Mouse (Mus musculus) left cerebral cortex, adult 11 months (tissue): ENCODE results near the gene Aldh3b3.

ENCODE experiments used
- DNase-seq: peaks from one replicate; pipeline ENCODE4 v3.0.0; 2022; ENCODE audit warnings: low spot score

Gene Aldh3b3

GRCm38 (mm10) chr19:3958470-3958869 lies at the start of gene Aldh3b3:
Gene Aldh3b3 (plus strand): TSS chr19:3958645.
- DNase-seq: no peak

DNA sequence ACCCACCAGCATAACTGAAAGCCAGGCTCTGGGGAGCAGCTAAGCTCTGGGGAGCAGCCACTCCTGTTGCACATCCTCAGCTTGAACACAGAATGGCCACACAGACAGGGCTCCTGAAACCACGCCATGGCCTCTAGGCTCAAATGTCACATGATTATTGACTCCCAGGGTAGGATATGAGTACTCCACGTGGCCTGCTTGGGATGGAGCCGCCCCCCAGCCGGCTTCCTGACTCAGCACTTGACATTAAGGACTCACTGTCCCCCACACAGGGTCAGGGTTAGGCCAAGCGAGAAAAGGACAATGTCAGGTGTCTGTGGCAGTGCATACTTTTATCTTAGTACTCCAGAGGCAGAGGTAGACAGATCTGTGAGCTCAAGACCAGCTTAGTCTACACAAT lies 48.2 kb upstream of the Aldh3b3 start:
- no peak for DNase-seq

- DNase-seq: peak; percentile 98
Measured at GRCm38 (mm10) chr19:3912337-3913204, 45.9 kb upstream of the Aldh3b3 start, which contains the start of gene Ndufs8. Gene Ndufs8 (minus strand): TSS chr19:3912774.

- no peak for DNase-seq
Measured at GRCm38 (mm10) chr19:3913692-3914091, 44.8 kb upstream of the Aldh3b3 start.

- no peak for DNase-seq
Measured at GRCm38 (mm10) chr19:3914535-3914934, 43.9 kb upstream of the Aldh3b3 start.

GRCm38 (mm10) chr19:3916727-3917126 lies 41.7 kb upstream of the Aldh3b3 start:
- DNase-seq: no peak

DNA sequence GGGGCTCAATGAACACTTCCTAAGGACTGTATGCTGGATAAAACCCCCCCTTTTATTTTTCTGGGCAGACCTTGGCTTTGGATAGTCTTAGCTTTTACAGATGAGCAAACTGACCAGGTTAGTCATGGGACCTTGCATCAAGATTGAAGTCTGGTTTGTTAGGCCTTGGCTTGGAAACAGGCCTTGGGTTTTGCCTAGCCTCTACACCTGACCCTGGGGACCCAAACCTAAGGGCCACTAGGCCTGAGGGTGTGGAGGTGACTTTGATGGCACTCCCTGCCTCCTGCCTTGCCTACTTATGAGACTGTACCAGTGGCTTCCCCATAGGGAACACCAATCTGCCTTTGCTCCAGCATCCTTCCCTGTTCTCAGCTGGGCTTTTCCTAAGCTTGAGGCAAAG lies 38.5 kb upstream of the Aldh3b3 start:
- no peak for DNase-seq

- DNase-seq: no peak
Measured at GRCm38 (mm10) chr19:3922661-3923371, 35.6 kb upstream of the Aldh3b3 start.

- DNase-seq: no peak
Measured at GRCm38 (mm10) chr19:3923586-3923985, 34.9 kb upstream of the Aldh3b3 start.

- no peak for DNase-seq
Measured at GRCm38 (mm10) chr19:3924190-3924589, 34.3 kb upstream of the Aldh3b3 start.

DNA sequence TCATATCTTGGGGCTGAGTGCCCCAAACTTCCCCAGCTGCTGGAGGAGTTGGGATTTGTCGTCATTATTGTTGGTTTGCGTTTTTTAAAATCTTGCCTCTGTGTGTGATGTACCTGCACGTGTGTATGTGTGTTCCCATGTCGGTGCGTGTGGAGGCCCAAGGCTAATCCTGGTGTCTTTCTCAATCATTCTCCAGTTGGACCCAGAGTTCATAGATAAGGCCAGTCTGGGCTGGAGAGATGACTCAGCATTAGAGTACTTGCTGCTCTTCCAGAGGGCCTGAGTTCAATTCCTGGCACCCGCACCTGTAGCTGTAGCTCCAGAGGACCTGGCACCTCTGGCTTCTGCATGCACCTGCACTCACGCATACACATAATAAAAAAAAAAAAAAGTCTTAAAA lies 33.6 kb upstream of the Aldh3b3 start:
- no peak for DNase-seq

GRCm38 (mm10) chr19:3925859-3926258 lies 32.6 kb upstream of the Aldh3b3 start:
- no peak for DNase-seq

DNA sequence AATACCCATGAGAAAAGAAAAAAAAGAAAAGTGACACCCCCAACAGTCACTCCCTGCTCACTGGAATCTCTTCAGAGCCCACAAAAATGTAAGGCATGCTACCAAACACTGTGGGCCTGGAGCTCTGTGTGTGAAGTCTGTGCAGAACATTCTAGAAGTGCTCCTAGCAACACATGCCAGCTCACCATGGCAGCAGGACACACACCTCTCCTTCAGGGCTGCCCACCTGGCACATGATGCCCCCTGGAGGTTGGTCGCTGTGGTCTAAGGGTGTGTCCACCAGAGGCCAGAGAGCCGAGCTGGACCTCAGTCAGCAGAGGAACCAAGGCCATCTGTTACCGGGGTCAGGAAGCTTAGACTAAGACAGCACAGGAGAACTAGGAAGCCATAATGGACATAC lies 32.2 kb upstream of the Aldh3b3 start:
- no peak for DNase-seq

DNA sequence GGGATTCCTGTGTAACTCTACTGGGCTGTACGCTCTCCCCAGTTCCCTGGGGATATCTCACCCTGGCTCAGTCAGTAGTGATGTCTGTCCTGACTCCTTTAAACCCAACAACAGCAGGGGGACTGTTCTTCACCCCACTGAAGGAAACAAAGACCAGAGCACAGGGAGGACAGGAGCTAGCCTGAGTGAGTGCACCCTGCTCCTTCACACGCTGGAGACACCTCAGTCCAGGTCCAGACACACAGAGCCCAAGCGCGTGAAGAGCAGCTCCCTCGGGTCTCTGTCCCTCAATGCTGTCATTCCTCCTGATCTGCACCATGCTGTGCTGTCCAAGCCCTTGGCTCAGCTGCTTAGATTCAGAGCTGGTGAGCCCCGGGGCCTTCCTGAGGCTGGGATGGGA lies 31.8 kb upstream of the Aldh3b3 start:
- DNase-seq: no peak

GRCm38 (mm10) chr19:3927989-3928388 lies 30.5 kb upstream of the Aldh3b3 start:
- DNase-seq: no peak

DNA sequence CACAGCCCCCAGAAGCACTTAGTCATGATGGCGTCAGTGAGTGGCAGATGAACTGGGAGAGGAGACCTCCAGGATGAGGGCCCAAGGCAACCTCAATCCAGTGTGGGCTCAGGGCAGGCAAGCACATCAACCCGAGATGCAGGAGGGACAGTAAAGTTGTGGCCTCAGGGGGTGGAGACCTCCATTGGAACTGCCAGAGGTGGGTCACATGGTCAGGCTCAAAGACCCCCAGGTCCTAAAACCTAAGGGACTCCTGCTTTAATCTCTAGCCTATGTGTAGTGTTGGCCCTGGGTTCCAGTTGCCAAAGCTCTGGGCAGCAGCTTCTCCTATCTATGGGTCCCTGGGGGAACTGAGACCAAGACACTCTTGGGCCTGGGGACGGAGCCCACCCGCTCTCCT lies 29.7 kb upstream of the Aldh3b3 start:
- no peak for DNase-seq

DNA sequence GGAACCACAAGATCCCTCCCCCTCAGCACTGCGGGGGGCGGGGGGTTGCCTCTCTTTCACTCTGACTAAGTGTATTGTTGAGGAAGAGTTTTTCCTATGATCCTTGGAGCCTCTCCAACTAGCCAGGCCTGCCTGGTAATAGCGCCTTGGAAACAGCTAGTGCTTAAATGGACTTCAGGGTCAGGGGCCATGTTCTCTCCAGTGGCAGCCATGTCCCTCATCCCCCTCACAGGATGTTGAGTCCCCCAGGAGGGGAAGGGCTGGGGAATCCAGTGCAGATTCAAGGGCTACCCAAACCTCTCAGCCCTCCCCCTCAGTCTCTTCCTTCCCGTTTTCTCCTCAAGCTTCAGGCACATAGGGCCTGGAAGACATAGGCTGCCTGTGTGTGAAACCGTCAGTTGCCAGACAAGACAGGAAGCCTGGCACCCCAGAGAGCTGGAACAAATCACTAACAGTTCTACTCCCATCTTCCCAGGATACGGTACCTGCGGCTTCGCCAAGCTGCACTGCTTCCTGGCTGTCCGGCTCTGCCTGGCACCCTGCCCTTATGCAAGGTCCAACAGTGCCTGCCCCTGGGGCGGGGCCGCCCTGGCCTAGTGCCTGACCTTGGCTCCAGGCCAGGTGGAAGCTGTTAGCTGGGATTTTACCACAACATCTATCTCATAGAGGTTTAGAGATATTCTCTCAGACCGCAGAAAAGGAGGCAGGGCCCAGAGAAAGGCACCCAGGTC lies 29.1 kb upstream of the Aldh3b3 start, which contains the start of gene Aldh3b1:
Gene Aldh3b1, minus strand, starts transcription at position 598 of the 731 bp plus-strand sequence.
- DNase-seq: no peak

- no peak for DNase-seq
Measured at GRCm38 (mm10) chr19:3930262-3931057, 28.0 kb upstream of the Aldh3b3 start.

GRCm38 (mm10) chr19:3931716-3932115 lies 26.7 kb upstream of the Aldh3b3 start:
- DNase-seq: no peak

GRCm38 (mm10) chr19:3935032-3935895 lies 23.2 kb upstream of the Aldh3b3 start, which contains the start of gene Unc93b1:
Gene Unc93b1 (plus strand): TSS chr19:3935186.
- DNase-seq: no peak
